Mouse (Mus musculus) urinary bladder, adult 2 months (tissue): ENCODE results near the gene Kcnh5. TPM values are rescaled to one million over a fixed set of nuclear protein-coding genes. Genes with fewer than 3 reads are reported as not detected.

Experiments used
- DNase-seq: peaks from one replicate; pipeline ENCODE4 v3.0.0; 2022; ENCODE audit warnings: low spot score
- polyA plus RNA-seq: library from polyadenylated mRNA; depleted of rRNA; stranded (reverse); fragments of >200 nt; gene quantifications from 2 replicates; pipeline ENCODE4 v1.2.3, GENCODE M21; 2012; rRNA removed

The Kcnh5 gene
- 0.01 and 0.03 TPM in 2 replicates for polyA plus RNA-seq

GRCm38 (mm10) chr12:75176691-75177645 is at the start of gene Kcnh5:
Kcnh5 (minus strand) TSS chr12:75177332.
- no peak for DNase-seq

- no peak for DNase-seq
Measured at GRCm38 (mm10) chr12:75223966-75224365, 46.8 kb upstream of the Kcnh5 start.

- DNase-seq: no peak
Measured at GRCm38 (mm10) chr12:75189413-75189812, 12.3 kb upstream of the Kcnh5 start.

- no peak for DNase-seq
Measured at GRCm38 (mm10) chr12:75182646-75183045, 5.5 kb upstream of the Kcnh5 start.

GRCm38 (mm10) chr12:75179491-75179890 is 2.4 kb upstream of the Kcnh5 start:
- DNase-seq: no peak

GRCm38 (mm10) chr12:75177646-75178030 is 506 bp upstream of the Kcnh5 start:
- DNase-seq: no peak

- DNase-seq: no peak
Measured at GRCm38 (mm10) chr12:75175931-75176565, 1.1 kb downstream of the Kcnh5 start.

- DNase-seq: no peak
Measured at GRCm38 (mm10) chr12:75170970-75171369, 6.2 kb downstream of the Kcnh5 start.

- no peak for DNase-seq
Measured at GRCm38 (mm10) chr12:75153076-75153568, 24.0 kb downstream of the Kcnh5 start.

- DNase-seq: no peak
Measured at GRCm38 (mm10) chr12:75139792-75140191, 37.3 kb downstream of the Kcnh5 start.

GRCm38 (mm10) chr12:75091921-75092320 is 85.2 kb downstream of the Kcnh5 start:
- no peak for DNase-seq

GRCm38 (mm10) chr12:75090957-75091356 is 86.2 kb downstream of the Kcnh5 start:
- DNase-seq: no peak

GRCm38 (mm10) chr12:75077175-75077574 is 100.0 kb downstream of the Kcnh5 start:
- DNase-seq: no peak

- no peak for DNase-seq
Measured at GRCm38 (mm10) chr12:75071043-75071442, 106.1 kb downstream of the Kcnh5 start.

GRCm38 (mm10) chr12:75062571-75062970 is 114.6 kb downstream of the Kcnh5 start:
- DNase-seq: no peak

- DNase-seq: no peak
Measured at GRCm38 (mm10) chr12:75061731-75062130, 115.4 kb downstream of the Kcnh5 start.

- DNase-seq: no peak
Measured at GRCm38 (mm10) chr12:75053731-75054130, 123.4 kb downstream of the Kcnh5 start.

GRCm38 (mm10) chr12:75036694-75037093 is 140.4 kb downstream of the Kcnh5 start:
- no peak for DNase-seq

- DNase-seq: no peak
Measured at GRCm38 (mm10) chr12:75031970-75032864, 144.9 kb downstream of the Kcnh5 start.

GRCm38 (mm10) chr12:74971187-74971586 is 205.9 kb downstream of the Kcnh5 start:
- no peak for DNase-seq

- DNase-seq: no peak
Measured at GRCm38 (mm10) chr12:74969420-74969819, 207.7 kb downstream of the Kcnh5 start.

GRCm38 (mm10) chr12:74966266-74966665 is 210.9 kb downstream of the Kcnh5 start:
- no peak for DNase-seq
